Mouse (Mus musculus) embryonic stem cell, embryonic (primary cell): Measurements from ENCODE around the gene Usp15.

Experiments used
- CTCF ChIA-PET, 4 experiments: fragments of 300-600 bp in 2 of 4; fragments of 350-600 bp in 2 of 4; sonication (Branson Sonifier 250); formaldehyde crosslinking; loops; one replicate each; lab custom pipeline; 2022; ENCODE audit warnings: inconsistent platforms in 2 of 4; lab: Charles Lee
- POLR2A ChIA-PET, 4 experiments: fragments of 300-600 bp in 2 of 4; fragments of 350-600 bp in 2 of 4; sonication (Branson Sonifier 250); formaldehyde crosslinking; loops; one replicate each; lab custom pipeline; 2022; ENCODE audit warnings: antibody characterized with exemption in 4 of 4, inconsistent platforms in 1 of 4; lab: Charles Lee

Usp15 gene

DNA sequence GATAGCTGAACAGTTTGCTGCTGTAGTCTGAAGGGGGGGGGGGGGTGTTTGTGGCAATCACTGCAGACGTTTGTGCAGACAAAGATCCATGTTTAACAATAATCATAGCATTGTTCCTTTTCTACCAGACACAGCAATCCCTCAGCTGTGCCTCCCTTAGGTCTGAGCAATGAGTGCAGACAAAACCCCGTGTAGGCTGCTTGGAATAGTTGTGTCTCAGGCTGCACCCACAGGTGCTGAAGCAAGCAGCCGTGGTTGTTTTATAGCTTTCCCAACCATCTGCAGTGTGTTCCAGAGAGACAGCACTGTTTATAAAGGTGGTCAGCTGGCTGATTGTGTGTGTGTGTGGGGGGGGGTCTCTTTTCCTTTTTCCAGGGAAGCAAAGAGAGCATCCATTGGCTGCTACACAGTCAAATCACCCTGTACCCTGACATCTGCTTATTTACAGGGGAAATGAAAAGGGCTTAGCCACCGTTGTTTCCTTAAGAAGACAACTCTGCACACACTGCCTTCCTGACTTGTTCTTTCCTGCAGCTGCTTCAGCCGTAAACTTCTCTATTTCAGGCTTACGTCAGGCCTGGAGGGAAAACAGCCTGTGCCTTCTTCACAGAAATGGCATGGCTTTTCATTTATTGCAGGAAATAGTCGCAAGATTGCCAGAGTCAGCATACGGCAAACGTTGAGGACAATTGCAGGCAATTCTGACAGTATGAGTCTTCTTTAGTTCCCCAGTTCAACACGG is 111.7 kb downstream of the Usp15 start:
- ChIA-PET POLR2A (interaction anchor here in 2 of 4 experiments (0.6 to 5.8 kb wide), 7 partner anchors 9 to 373 kb away, joined by 3 to 20 read pairs (median 3); partner anchors contain the start of gene Mon2 (in 1 of the 2)), CTCF (interaction anchor here in 1 of 4 experiments (1.3 kb wide), 1 partner anchor 281 kb away, joined by 4 read pairs; no protein-coding TSS in a partner anchor)

DNA sequence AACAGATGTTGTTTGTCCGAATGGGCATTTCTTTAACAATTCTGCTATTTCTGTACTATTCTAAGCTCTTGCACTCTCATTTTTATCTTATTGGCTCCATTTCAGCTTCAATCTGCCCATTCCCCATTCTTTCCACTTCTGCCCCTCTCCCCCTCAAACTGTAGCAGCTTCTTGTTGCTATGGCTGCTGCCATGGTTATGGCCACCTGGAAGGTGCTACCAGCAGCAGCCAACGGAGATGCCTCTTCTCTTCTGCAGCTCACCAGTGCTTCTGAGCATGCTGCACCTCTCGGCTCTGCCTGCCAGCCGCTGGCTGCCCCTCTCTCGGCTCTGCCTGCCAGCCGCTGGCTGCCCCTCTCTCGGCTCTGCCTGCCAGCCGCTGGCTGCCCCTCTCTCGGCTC is 112.5 kb downstream of the Usp15 start:
- POLR2A ChIA-PET, result interaction anchor here in 3 of 4 experiments (0.5 to 1.3 kb wide), 9 partner anchors 8 to 283 kb away, joined by 3 to 4 read pairs (median 3); partner anchors contain the start of gene Mon2 (in 2 of the 3)
- CTCF ChIA-PET, result no interaction called here

DNA sequence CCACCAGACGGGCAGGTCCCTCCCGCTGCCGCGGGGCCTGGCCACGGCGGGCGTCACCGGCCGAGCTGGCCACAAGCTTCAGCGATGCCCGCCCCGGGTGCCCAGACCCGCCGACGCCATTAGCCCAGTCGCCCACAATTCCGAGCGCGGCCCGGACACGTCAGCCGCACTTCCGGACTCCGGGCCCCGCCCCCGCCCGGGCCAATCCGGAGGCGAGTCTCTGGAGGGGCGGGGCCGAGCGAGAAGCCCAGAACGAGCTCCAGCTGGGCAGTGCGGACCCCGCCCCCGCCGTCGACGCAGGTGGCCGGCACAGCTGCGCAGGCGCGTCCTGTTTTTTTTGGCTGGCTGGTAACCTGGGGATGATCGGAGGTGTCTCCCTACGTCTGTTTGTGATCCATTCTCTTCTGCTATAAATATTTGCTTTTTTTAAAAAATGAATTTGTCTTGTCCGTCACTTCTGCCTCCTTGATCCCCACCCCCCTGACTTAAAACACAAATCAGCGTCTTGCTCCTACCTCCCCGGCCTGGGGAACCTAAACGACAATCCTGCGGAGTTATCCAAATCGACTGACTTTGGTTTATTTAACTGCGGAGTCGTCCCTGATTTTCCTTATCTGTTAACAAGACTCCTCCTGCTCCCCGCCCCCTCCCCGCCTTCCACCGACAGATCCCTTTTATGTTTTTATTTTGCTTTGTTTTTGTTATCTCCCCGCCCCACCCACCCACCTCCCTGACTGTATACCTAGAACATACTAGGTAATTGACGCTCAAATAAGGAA is 120.4 kb downstream of the Usp15 start, which contains the start of gene Mon2:
TSS of gene Mon2 (minus strand) at position 261 of the 779 bp plus-strand sequence.
- ChIA-PET POLR2A (interaction anchor here in 3 of 4 experiments (0.6 to 4.0 kb wide), 32 partner anchors 8 to 1455 kb away, joined by 3 to 20 read pairs (median 4); partner anchors contain the start of gene Ppm1h (in 2 of the 3)), CTCF (interaction anchor here in 3 of 4 experiments (0.6 to 1.4 kb wide), 7 partner anchors 15 to 273 kb away, joined by 3 to 5 read pairs (median 4); no protein-coding TSS in a partner anchor)

DNA sequence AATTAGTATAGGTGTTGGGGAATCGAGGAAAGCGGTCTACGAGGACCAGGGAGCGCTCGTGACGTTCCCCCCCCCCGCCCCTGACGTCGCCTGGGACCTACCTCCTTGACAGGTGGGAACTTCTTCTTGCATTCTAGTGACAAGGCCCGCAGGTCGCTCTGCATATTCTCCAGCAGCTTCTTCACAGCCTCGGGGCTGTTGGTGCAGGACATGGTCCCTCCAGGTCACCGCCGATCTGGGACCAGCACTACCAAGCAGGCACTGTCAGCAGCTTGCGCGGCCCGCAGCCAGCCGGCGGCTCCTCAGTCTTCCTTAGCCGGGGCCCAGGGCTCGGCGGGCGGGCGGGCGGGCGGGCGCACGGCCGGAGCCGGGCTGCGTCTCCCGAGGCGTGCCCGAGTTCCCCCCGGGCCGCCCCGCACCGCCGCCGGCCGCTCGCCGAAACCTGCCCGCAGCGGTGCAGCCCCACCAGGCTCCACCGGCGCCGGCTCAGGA is 121.0 kb downstream of the Usp15 start:
- POLR2A ChIA-PET, result interaction anchor here in 3 of 4 experiments (0.6 to 4.0 kb wide), 21 partner anchors 8 to 550 kb away, joined by 3 to 20 read pairs (median 4); partner anchors contain the start of gene Ppm1h (in 1 of the 3)

DNA sequence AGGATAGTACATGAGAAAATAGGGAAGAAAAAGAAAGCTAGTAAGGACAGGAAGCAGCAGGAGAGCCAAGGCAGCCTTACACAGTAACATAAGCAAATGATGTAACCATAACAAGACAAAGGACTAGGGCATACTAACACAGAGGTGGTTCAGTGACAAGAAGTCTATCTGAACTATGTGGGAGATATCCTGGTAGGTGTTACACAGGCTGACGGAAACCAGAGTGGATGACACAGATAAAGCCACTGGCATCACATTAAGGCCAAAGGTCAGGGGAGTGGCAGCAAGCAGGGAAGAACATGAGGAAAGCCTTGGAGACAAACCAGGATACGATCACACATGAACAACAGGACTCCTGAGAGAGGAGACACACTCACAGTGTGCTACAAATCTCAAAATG is 124.8 kb downstream of the Usp15 start:
- ChIA-PET CTCF (no interaction called here), POLR2A (interaction anchor here in 1 of 4 experiments (0.6 kb wide), 1 partner anchor 14 kb away, joined by 3 read pairs; no protein-coding TSS in a partner anchor)

More for the DNA sequence above, 121.0 kb downstream of the Usp15 start:
- CTCF ChIA-PET, result interaction anchor here in 2 of 4 experiments (0.6 to 1.4 kb wide), 3 partner anchors 15 to 272 kb away, joined by 3 to 5 read pairs (median 4); no protein-coding TSS in a partner anchor

DNA sequence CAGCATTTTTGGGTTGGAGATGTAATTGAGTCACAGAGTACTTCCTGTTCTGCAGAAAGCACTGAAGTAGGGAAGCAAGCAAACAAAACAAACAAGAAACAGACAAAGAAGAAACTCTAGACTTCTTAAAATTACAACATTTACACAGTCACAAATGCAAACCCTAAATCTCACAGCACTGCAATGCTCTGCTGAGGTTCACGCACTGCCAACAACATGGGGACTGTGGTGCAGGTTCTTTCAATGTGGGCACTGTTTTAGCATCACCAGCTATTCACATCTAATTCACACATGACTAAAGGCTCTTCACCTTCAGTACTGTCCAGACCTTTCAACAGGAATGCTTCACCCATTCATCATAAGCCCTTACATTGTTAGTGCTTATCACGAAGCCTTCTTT is 133.8 kb downstream of the Usp15 start:
- CTCF ChIA-PET, result no interaction called here
- POLR2A ChIA-PET, result interaction anchor here in 1 of 4 experiments (1.8 kb wide), 1 partner anchor 13 kb away, joined by 11 read pairs; the partner anchor contains the start of gene Mon2

DNA sequence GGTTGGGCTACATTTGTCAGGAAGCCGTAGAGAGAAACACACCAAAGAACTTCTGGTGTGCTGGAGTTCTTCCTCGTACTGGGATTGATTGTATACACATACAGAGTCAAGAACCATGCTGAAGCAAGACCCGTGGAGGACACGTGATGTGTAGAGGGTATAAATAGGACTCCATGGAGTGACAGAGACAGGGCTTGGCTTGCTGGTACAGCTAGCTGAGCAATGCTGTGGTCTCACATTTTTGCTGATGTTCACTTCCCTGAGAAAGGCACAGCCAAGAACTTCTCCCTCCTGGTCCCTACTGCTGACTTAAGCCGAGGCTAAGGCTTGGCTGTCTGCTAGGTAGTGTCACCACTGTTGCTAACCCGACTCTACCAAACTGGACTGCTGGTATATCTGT is 136.0 kb downstream of the Usp15 start:
- ChIA-PET CTCF (no interaction called here), POLR2A (interaction anchor here in 1 of 4 experiments (1.7 kb wide), 1 partner anchor 12 kb away, joined by 5 read pairs; no protein-coding TSS in a partner anchor)

DNA sequence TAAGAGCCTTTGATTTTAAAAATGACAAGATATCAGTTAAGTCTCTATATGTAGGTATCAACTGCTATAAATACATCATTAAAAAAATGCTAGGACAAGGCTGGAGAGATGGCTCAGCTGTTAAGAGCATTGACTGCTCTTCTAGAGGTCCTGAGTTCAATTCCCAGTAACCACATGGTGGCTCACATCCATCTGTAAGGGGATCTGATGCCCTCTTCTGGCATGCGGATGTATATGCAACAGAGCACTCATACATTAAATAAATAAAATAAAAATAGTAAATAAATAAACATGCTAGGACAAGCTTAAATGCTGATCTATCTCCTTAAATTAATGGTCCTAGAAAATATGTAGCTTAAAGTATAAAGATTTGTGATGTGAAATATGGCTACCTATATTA is 139.7 kb downstream of the Usp15 start:
- ChIA-PET CTCF (interaction anchor here in 2 of 4 experiments (0.8 to 3.0 kb wide), 5 partner anchors 8 to 504 kb away, joined by 3 to 11 read pairs (median 3); no protein-coding TSS in a partner anchor), POLR2A (interaction anchor here in 1 of 4 experiments (0.6 to 2.1 kb wide), 3 partner anchors 13 to 125 kb away, joined by 3 to 6 read pairs (median 3); no protein-coding TSS in a partner anchor)

DNA sequence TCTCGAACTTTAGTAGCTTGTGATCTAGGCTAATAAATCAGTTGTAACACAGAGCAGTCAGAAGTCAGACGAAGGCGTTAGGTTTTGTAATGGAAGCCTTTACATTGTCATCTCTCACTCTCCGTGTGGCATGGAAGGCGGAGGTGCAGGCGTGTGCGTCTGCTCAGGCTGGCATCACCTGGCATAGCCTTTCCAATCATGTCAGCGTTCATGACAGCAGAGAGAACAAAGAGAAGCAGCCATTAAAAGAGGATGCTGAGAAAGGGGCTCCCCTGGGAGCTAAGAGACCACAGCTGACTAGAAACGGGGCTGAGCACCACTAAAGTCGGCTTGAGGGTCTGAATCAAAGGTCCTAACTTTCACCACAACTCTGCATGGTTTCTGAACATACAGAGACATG is 140.3 kb downstream of the Usp15 start:
- CTCF ChIA-PET, result interaction anchor here in 2 of 4 experiments (0.5 to 3.0 kb wide), 5 partner anchors 40 to 503 kb away, joined by 3 to 11 read pairs (median 3); no protein-coding TSS in a partner anchor
- POLR2A ChIA-PET, result no interaction called here

DNA sequence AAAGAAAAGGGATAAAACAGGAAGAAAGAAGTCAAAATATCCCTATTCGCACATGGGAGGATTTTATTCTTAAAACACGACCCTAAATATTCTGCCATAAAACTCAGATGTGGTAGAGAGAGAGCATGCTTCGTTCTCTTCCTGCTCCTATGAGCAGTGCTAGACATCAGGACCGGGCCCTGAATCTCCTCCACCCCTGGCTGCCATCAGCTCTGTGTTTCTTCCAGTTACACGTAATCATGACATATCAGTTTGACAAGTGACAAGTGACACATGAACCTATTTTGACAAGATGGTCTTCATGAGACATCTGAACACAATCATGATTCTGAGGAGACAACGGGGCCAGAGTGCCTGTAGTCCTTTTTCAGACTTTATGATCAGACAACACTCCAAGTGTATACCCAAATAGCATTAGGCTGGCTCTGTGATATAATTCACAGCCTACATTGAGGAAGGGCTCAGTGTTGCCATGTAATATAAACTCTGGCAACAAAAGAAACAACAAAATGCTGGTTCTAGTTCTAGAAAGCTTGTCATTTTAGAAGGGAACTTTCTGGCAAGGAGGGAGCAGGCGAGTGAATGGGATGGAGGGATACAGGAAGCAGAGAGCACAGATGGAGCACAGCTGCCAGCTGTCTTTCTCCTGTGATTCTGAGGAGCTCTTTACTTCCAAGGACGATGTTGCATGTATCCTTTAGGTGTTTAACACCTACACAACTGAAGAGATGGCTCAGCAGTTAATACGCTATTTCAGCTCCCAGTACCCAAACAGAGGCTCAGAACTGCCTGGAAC is 141.4 kb downstream of the Usp15 start:
- CTCF ChIA-PET, result interaction anchor here in 1 of 4 experiments (3.0 kb wide), 1 partner anchor 252 kb away, joined by 11 read pairs; no protein-coding TSS in a partner anchor
- POLR2A ChIA-PET, result interaction anchor here in 1 of 4 experiments (0.8 kb wide), 1 partner anchor 248 kb away, joined by 4 read pairs; no protein-coding TSS in a partner anchor
